Mouse (Mus musculus): ENCODE data around the gene Atxn1. TPM values are rescaled to one million over a fixed set of nuclear protein-coding genes. Genes with fewer than 3 reads are reported as not detected.

Atxn1 gene
- polyA plus RNA-seq, 1 experiment from 2014 or later, result 6.8 TPM

DNA sequence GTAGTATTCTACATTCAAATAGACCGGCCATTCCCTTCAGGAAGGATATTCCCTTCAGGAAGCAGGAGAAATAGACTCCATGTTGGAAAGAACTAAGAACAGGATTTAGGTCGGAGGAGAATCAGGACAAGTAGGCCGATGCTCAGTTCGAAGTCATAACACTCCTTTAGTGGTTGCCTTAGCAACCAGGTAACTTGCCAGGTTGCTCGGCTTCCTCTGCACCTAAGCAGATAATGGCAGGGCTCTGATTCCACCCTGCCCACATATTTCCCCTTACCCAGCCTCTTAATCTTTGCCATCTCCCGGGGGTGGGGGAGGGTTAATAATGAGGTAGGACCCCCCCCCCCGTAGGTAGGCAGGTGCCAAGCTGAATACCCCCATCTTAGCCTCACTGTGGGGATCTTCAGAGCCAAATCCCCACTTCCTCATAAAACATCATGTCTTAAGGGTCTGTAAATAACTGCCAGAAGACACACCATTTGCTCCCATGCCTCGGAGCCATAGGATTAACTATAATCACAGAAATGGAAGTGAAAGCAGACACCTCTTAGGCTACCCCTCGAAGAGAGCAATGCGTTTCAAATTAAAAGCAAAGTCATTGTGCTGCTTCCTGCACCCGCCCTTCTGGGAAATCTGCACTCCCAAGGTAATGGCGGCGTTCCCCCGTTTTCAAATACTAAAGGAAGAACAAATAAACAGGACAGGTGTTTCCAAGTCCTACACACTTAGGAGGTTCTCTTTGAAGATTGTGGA, 240.1 kb downstream of the Atxn1 start:
- no peaks in the 10 kb centered on the region for H3K36me3 ChIP-seq (ENCODE audit: insufficient read depth, low read length)
- DNase-seq (ENCODE audit: low spot score) (no peak), ATAC-seq (replicated peaks; ENCODE audit: low FRiP score, low read depth) (no peak)
- H3K4me1 ChIP-seq (replicated peaks; ENCODE audit: insufficient read depth, low read length), result peaks cover 2% of the 10 kb centered on the region; the same call in 1 of the 2 replicates
- H3K27ac ChIP-seq, result no peak overlapping the region
- TF ChIP-seq CTCF (IDR thresholded peaks at IDR 0.05; ENCODE audit: low read depth), result no peak
- H3K9ac ChIP-seq (ENCODE audit: low read depth, low read length), result no peak overlapping the region
- WGBS, result 75% methylated on average over 14 of the region's 14 CpGs
- no peak overlapping the region for H3K4me2 ChIP-seq (ENCODE audit: low read length)
- H3K9me3 ChIP-seq (replicated peaks; ENCODE audit: low read length), result no peaks in the 10 kb centered on the region
- H3K27me3 ChIP-seq (ENCODE audit: insufficient read depth, low read length), result no peaks in the 10 kb centered on the region
- no peak overlapping the region for H3K4me3 ChIP-seq (replicated peaks; ENCODE audit: low read depth, low read length)

DNA sequence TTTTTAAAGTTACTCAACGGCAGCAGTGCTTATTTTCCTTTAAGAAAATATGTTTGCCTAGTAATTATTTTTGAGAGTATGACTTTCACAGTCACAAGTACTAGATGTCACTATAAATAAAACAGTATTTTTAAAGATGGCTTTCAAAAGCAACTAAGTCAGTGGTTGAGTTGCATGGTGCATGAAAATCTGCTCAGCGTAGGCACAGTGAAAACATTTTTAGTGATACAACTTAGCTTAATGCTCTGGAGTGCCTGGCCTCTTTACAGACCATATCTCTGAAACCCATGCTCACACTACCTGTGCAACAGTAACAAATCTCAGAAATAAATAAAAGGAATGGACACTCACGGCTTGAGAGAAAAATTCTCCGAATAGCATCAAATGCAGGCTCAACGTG, 241.9 kb downstream of the Atxn1 start:
- Histone ChIP-seq H3K27me3 (ENCODE audit: insufficient read depth, low read length) (no peaks in the 10 kb centered on the region), H3K9me3 (replicated peaks; ENCODE audit: low read length) (no peaks in the 10 kb centered on the region), H3K36me3 (ENCODE audit: insufficient read depth, low read length) (no peaks in the 10 kb centered on the region), H3K4me3 (replicated peaks; ENCODE audit: low read depth, low read length) (no peak overlapping the region), H3K27ac (no peak overlapping the region), H3K4me2 (ENCODE audit: low read length) (no peak overlapping the region), H3K9ac (ENCODE audit: low read depth, low read length) (no peak overlapping the region), H3K4me1 (replicated peaks; ENCODE audit: insufficient read depth, low read length) (peaks cover 2% of the 10 kb centered on the region; the same call in 1 of the 2 replicates)
- TF ChIP-seq CTCF (IDR thresholded peaks at IDR 0.05; ENCODE audit: low read depth), result no peak
- WGBS, result 77% methylated on average over 5 of the region's 5 CpGs
- DNase-seq (ENCODE audit: low spot score), result no peak
- ATAC-seq (replicated peaks; ENCODE audit: low FRiP score, low read depth), result no peak

DNA sequence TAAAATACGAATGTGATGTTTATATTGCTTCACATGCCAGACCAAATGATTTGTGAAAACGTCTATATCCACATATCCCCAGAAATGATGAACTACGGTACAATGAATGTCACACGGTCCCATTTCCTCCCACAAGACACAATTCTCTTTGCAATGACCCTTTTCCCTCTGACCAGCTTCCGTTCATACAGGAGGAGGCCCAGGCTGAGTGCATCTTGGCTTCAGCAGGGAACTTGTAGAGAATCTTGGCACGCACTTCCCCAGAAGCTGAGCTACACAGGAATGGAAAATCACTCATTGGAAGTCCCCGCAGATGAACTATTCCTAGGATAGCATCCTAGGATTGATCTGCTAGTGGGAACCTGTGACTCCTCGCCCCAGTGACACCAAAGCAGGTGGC, 243.2 kb downstream of the Atxn1 start:
- 45% methylated on average over 8 of the region's 8 CpGs for WGBS
- ATAC-seq (replicated peaks; ENCODE audit: low FRiP score, low read depth) (no peak), DNase-seq (ENCODE audit: low spot score) (peak; percentile 93)
- no peak for TF ChIP-seq CTCF (IDR thresholded peaks at IDR 0.05; ENCODE audit: low read depth)
- H3K9ac ChIP-seq (ENCODE audit: low read depth, low read length), result no peak overlapping the region
- no peak overlapping the region for H3K4me3 ChIP-seq (replicated peaks; ENCODE audit: low read depth, low read length)
- H3K4me2 ChIP-seq (ENCODE audit: low read length), result no peak overlapping the region
- no peaks in the 10 kb centered on the region for H3K36me3 ChIP-seq (ENCODE audit: insufficient read depth, low read length)
- no peaks in the 10 kb centered on the region for H3K27me3 ChIP-seq (ENCODE audit: insufficient read depth, low read length)
- 0 out of 2 replicates have a peak overlapping the region, but pooled peaks have one; percentile 14 for H3K27ac ChIP-seq
- peaks cover 2% of the 10 kb centered on the region; the same call in 1 of the 2 replicates for H3K4me1 ChIP-seq (replicated peaks; ENCODE audit: insufficient read depth, low read length)
- H3K9me3 ChIP-seq (replicated peaks; ENCODE audit: low read length), result no peaks in the 10 kb centered on the region

DNA sequence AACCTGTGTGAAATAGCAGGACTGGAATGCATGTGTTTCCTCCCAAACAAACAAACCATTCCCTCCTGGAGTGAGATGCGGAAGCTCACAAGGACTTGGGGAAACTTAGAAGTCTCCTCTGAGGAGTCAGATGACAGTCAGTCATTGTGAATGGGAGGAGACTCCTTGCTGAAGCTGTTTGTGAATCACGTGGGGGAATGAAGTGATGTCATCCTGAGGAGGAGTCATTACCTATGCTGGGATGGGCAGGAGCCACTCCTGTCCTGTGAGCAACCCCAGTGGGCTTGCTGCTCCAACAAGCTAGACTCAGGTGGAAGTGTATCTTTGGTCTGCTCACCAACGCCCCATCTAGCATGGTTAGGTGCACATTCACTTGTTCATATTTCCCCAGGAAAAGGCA, 246.0 kb downstream of the Atxn1 start:
- ATAC-seq (replicated peaks; ENCODE audit: low FRiP score, low read depth), result peak; percentile 69; the same call in 1 of the 2 replicates

DNA sequence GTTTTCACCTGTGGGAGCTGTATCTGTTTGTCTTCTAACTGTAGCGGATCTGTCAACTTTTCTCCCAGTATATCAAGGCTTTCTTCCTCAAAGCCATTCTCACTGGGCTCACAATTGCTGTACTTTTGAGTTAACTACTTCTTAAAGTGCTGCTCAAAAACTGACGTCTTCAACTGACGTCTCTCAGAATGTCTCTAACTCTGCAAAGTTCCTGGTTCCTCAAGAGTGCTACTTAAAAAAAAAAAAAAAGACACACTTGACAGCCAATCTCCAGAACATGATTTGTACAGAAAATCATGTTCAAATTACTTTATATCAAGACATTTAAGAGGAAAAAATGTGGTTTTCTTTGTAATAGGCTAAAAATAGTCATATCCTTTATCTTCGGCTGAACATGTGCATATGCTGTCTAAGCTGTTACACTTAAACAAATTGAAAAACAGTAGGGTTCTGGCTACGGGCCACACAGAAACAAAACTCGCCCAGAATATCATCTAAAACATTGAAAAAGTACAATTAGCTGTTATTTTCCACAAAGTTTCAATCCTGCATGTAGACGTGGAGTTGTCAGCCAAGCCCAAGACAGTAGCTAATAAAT, 249.1 kb downstream of the Atxn1 start:
- DNase-seq (ENCODE audit: low spot score) (peak; percentile 57), ATAC-seq (replicated peaks; ENCODE audit: low FRiP score, low read depth) (no peak)
- no peaks in the 10 kb centered on the region for H3K36me3 ChIP-seq (ENCODE audit: insufficient read depth, low read length)
- WGBS, result 44% methylated on average over 7 of the region's 7 CpGs
- H3K9me3 ChIP-seq (replicated peaks; ENCODE audit: low read length), result no peaks in the 10 kb centered on the region
- H3K4me1 ChIP-seq (replicated peaks; ENCODE audit: insufficient read depth, low read length), result no peaks in the 10 kb centered on the region
- no peak overlapping the region for H3K9ac ChIP-seq (ENCODE audit: low read depth, low read length)
- TF ChIP-seq CTCF (IDR thresholded peaks at IDR 0.05; ENCODE audit: low read depth), result no peak
- no peak overlapping the region for H3K4me2 ChIP-seq (ENCODE audit: low read length)
- H3K4me3 ChIP-seq (replicated peaks; ENCODE audit: low read depth, low read length), result no peak overlapping the region
- no peaks in the 10 kb centered on the region for H3K27me3 ChIP-seq (ENCODE audit: insufficient read depth, low read length)
- no peak overlapping the region for H3K27ac ChIP-seq

More for the DNA sequence above, 246.0 kb downstream of the Atxn1 start:
- H3K4me3 ChIP-seq (replicated peaks; ENCODE audit: low read depth, low read length), result no peak overlapping the region
- no peak overlapping the region for H3K27ac ChIP-seq
- TF ChIP-seq CTCF (IDR thresholded peaks at IDR 0.05; ENCODE audit: low read depth), result no peak
- peaks cover 2% of the 10 kb centered on the region; the same call in 1 of the 2 replicates for H3K4me1 ChIP-seq (replicated peaks; ENCODE audit: insufficient read depth, low read length)
- no peak for DNase-seq (ENCODE audit: low spot score)
- 51% methylated on average over 3 of the region's 3 CpGs for WGBS
- no peaks in the 10 kb centered on the region for H3K36me3 ChIP-seq (ENCODE audit: insufficient read depth, low read length)
- H3K9ac ChIP-seq (ENCODE audit: low read depth, low read length), result no peak overlapping the region
- no peaks in the 10 kb centered on the region for H3K9me3 ChIP-seq (replicated peaks; ENCODE audit: low read length)
- H3K4me2 ChIP-seq (ENCODE audit: low read length), result no peak overlapping the region
- H3K27me3 ChIP-seq (ENCODE audit: insufficient read depth, low read length), result no peaks in the 10 kb centered on the region

DNA sequence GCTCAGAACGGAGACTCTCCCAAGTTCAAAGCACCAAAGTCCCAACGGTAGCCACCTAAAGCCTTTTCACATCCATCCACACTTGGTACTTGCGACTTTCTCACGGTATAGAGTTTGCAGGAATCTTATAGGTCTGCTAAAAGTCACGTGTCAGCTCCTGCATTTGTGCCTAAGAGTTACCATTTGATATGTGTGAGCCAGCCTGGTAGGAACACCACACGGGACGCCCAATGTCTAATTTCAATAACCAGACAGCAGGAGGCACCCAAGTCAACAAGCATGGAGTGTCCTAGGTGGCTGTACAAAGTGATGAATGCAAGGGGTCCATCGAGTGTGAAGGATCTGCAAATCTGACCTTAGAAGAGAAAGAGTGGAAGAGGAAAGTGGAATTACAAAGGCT, 254.8 kb downstream of the Atxn1 start:
- 83% methylated on average over 8 of the region's 8 CpGs for WGBS

More for the DNA sequence above, 254.8 kb downstream of the Atxn1 start:
- no peak overlapping the region for H3K4me2 ChIP-seq (ENCODE audit: low read length)
- H3K4me3 ChIP-seq (replicated peaks; ENCODE audit: low read depth, low read length), result no peak overlapping the region
- ATAC-seq (replicated peaks; ENCODE audit: low FRiP score, low read depth), result no peak
- H3K4me1 ChIP-seq (replicated peaks; ENCODE audit: insufficient read depth, low read length), result no peaks in the 10 kb centered on the region
- H3K36me3 ChIP-seq (ENCODE audit: insufficient read depth, low read length), result no peaks in the 10 kb centered on the region
- no peak overlapping the region for H3K27ac ChIP-seq
- H3K9ac ChIP-seq (ENCODE audit: low read depth, low read length), result no peak overlapping the region
- no peaks in the 10 kb centered on the region for H3K27me3 ChIP-seq (ENCODE audit: insufficient read depth, low read length)
- DNase-seq (ENCODE audit: low spot score), result no peak
- TF ChIP-seq CTCF (IDR thresholded peaks at IDR 0.05; ENCODE audit: low read depth), result no peak; the same call in 1 of the 2 replicates
- H3K9me3 ChIP-seq (replicated peaks; ENCODE audit: low read length), result no peaks in the 10 kb centered on the region
